Mouse (Mus musculus) heart, adult 8-10 months (tissue): ENCODE results near the gene Gm20822. TPM values are rescaled to one million over a fixed set of nuclear protein-coding genes. Genes with fewer than 3 reads are reported as not detected.
"Not testable (repeated sequence)": the region's sequence is repeated elsewhere in the genome, so short reads cannot be mapped to it uniquely, and the experiment has no call there.

Source experiments
- DNase-seq: peaks from one replicate; pipeline ENCODE4 v3.0.0; 2022; ENCODE audit warnings: low spot score
- total RNA-seq, 4 experiments: library from RNA; stranded (reverse); gene quantifications; 2 replicates each; pipeline ENCODE4 v1.2.4; 2022

The Gm20822 gene
- total RNA-seq, result not detected

DNA sequence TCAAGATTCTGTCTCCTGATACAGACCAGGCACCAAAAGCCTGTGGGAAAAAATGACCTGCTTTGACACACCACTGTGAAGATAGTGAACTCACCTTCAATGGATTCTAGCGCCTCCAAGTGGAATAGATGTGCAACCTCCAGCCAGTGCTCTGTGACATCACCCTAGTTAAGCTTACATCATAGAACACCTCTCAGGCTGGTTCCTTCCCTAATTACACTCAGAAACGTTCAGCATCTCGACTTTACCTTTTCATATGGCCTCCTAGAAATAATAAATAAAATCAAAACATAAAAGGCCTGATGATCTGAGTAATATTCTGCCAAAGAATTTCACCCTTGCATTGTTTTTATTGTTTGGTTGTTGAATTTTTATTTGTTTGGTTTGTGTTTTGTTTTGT, at the start of gene Gm20822:
Gene Gm20822, minus strand, starts transcription at position 101 of the 400 bp plus-strand sequence.
- DNase-seq, result not testable (repeated sequence)
